Mouse (Mus musculus) macrophage (primary cell): ENCODE results near the gene Pced1a. TPM values are rescaled to one million over a fixed set of nuclear protein-coding genes. Genes with fewer than 3 reads are reported as not detected.

Experiments used
- H3K27ac ChIP-seq: fragments of 350-480 bp; formaldehyde crosslinking; 2 replicates; pipeline ENCODE4 v1.9.0; 2021
- H3K36me3 ChIP-seq: fragments of 350-480 bp; formaldehyde crosslinking; 2 replicates; pipeline ENCODE4 v1.9.0; 2021; ENCODE audit errors: inconsistent target
- H3K4me3 ChIP-seq: fragments of 350-480 bp; formaldehyde crosslinking; 2 replicates; pipeline ENCODE4 v1.9.0; 2021; ENCODE audit errors: inconsistent target
- H3K79me2 ChIP-seq: fragments of 350-480 bp; formaldehyde crosslinking; 2 replicates; pipeline ENCODE4 v1.9.0; 2021; ENCODE audit errors: inconsistent target
- WGBS: methylation state at CpG from one replicate; pipeline ENCODE4 v1.1.7; 2026; ENCODE audit warnings: inconsistent platforms; ENCODE audit not compliant: missing documents; 5-methylcytosine and 5-hydroxymethylcytosine counted together
- polyA plus RNA-seq: library from polyadenylated mRNA; stranded (reverse); fragments of 250-400 nt; gene quantifications from 3 replicates; pipeline ENCODE4 v1.2.4, GENCODE M21; 2018; ENCODE audit warnings: inconsistent platforms

Pced1a gene
- polyA plus RNA-seq, 1 experiment from 2014 or later = 9.0 TPM

- under 1% methylated on average over 40 of the region's 50 CpGs for WGBS
- Histone ChIP-seq H3K36me3 (no peaks in the 10 kb centered on the region), H3K27ac (peak within 1 kb of the TSS; percentile 81), H3K79me2 (peaks cover 45% of the 10 kb centered on the region), H3K4me3 (peak within 1 kb of the TSS; percentile 85)
Measured at GRCm38 (mm10) chr2:130449794-130450433, 25.4 kb upstream of the Pced1a start, which contains the start of gene Ptpra. TSS of gene Ptpra (plus strand) at chr2:130450278.

- Histone ChIP-seq H3K4me3 (peak overlapping the region; percentile 49), H3K27ac (peak overlapping the region; percentile 45), H3K79me2 (peaks cover 38% of the 10 kb centered on the region), H3K36me3 (peaks cover 3% of the 10 kb centered on the region)
- 17% methylated on average over 15 of the region's 17 CpGs for WGBS
Measured at GRCm38 (mm10) chr2:130449021-130449793, 24.7 kb upstream of the Pced1a start.

DNA sequence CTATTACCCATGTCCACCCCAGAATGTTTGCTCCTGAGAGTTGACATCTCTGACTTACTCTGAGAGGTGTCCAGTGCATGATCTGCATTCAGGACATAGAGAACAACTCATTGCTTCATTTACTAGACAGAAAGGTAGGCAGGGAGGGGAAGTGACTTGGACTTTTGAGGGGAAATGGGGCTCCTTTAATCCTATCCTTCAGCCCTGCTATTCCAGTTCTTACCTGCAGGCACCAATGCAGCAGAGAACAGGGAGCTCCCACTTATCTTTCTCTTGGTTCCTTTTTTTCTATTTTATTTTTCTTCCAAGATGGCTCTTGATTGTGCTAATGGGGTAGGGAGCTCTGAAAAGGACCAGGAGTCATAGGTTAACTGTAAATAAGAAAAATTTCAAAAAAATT is 23.9 kb upstream of the Pced1a start:
- H3K36me3 ChIP-seq = peaks cover 11% of the 10 kb centered on the region
- peaks cover 31% of the 10 kb centered on the region for H3K79me2 ChIP-seq
- H3K4me3 ChIP-seq = no peak overlapping the region
- H3K27ac ChIP-seq = no peak overlapping the region

GRCm38 (mm10) chr2:130442162-130442561 is 17.7 kb upstream of the Pced1a start:
- 97% methylated on average over 10 of the region's 10 CpGs for WGBS
- peaks cover 72% of the 10 kb centered on the region for H3K36me3 ChIP-seq
- H3K4me3 ChIP-seq = no peak overlapping the region
- peaks cover 4% of the 10 kb centered on the region; the same call in 1 of the 2 replicates for H3K79me2 ChIP-seq
- no peak overlapping the region for H3K27ac ChIP-seq

GRCm38 (mm10) chr2:130439840-130440480 is 15.5 kb upstream of the Pced1a start:
- Histone ChIP-seq H3K36me3 (peaks cover 73% of the 10 kb centered on the region), H3K79me2 (peaks cover 26% of the 10 kb centered on the region), H3K4me3 (no peak overlapping the region), H3K27ac (no peak overlapping the region)
- WGBS = 100% methylated on average over 4 of the region's 4 CpGs

DNA sequence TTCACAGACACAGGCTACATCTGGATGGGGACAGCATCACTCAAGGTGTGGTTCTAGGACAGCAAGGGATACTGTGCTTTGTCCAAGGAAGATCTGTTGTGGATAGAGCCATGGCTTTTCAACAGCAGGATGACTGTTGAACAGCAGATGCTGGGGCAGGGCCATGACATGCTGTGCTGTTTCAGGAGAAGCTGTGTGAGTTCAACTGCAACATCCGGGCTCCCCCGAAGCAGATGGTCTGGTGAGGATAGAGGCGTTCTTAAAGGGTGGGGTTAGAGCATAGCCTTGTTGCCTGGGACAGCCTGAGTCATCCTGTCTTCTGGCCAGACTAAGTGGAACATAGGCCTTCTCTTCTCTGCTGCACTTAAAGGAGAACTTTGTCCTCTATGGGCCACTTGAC is 14.4 kb upstream of the Pced1a start:
- WGBS = 88% methylated on average over 3 of the region's 3 CpGs
- H3K36me3 ChIP-seq = peaks cover 66% of the 10 kb centered on the region

DNA sequence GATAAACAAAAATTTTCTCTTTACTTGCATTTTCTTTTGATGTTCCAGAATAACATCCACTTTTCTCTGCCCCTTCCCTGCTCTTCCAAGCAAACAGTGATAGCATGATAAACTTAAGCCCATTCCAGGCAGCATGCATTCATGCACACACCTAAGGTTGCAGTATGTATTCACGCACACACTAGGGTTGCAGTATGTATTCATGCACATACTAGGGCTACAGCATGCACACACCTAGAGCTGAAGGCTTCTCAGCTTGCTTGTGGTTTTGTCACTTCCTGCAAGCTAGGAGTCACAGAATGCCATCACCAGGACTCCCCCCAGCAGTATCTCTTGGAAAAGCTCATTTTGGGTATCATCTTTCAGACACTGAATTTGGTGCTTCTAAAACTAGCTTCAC is 12.3 kb upstream of the Pced1a start:
- H3K79me2 ChIP-seq = peaks cover 58% of the 10 kb centered on the region
- no peak overlapping the region for H3K4me3 ChIP-seq
- no peak overlapping the region for H3K27ac ChIP-seq
- WGBS = 100% methylated on average over 1 of the region's 1 CpGs
- peaks cover 51% of the 10 kb centered on the region for H3K36me3 ChIP-seq

More for the DNA sequence above, 14.4 kb upstream of the Pced1a start:
- peaks cover 37% of the 10 kb centered on the region for H3K79me2 ChIP-seq
- H3K27ac ChIP-seq = no peak overlapping the region
- H3K4me3 ChIP-seq = no peak overlapping the region

GRCm38 (mm10) chr2:130433152-130433551 is 8.7 kb upstream of the Pced1a start:
- 18% methylated on average over 4 of the region's 4 CpGs for WGBS
- H3K79me2 ChIP-seq = peaks cover 94% of the 10 kb centered on the region
- H3K4me3 ChIP-seq = no peak overlapping the region
- no peak overlapping the region for H3K27ac ChIP-seq
- peaks cover 17% of the 10 kb centered on the region; the same call in 1 of the 2 replicates for H3K36me3 ChIP-seq

GRCm38 (mm10) chr2:130432157-130432556 is 7.7 kb upstream of the Pced1a start:
- no peak overlapping the region for H3K27ac ChIP-seq
- H3K36me3 ChIP-seq = peaks cover 7% of the 10 kb centered on the region; the same call in 1 of the 2 replicates
- 100% methylated on average over 3 of the region's 3 CpGs for WGBS
- H3K4me3 ChIP-seq = no peak overlapping the region
- H3K79me2 ChIP-seq = peaks cover 100% of the 10 kb centered on the region

DNA sequence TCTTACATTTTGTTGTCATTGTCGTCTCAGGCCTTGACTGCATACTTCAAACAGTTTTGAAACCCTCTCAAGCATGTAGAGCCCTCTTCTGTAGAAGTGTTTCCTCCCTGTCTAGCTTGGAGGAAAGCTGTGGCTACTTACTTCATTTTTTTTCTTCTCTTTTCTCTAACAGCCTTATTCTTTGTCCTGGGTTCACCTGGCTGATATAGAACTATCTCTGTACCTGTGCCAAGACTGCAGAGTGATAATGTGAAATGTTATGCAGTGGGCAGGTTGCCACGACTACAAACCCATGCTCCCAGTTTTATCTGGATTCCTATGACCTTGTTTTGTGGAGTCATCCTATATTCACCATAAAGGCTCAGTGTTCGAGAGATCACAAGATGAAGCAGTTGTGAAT is 6.0 kb upstream of the Pced1a start:
- H3K36me3 ChIP-seq = peaks cover 6% of the 10 kb centered on the region; the same call in 1 of the 2 replicates
- 92% methylated on average over 3 of the region's 3 CpGs for WGBS
- H3K4me3 ChIP-seq = no peak overlapping the region
- no peak overlapping the region for H3K27ac ChIP-seq
- peaks cover 100% of the 10 kb centered on the region for H3K79me2 ChIP-seq

DNA sequence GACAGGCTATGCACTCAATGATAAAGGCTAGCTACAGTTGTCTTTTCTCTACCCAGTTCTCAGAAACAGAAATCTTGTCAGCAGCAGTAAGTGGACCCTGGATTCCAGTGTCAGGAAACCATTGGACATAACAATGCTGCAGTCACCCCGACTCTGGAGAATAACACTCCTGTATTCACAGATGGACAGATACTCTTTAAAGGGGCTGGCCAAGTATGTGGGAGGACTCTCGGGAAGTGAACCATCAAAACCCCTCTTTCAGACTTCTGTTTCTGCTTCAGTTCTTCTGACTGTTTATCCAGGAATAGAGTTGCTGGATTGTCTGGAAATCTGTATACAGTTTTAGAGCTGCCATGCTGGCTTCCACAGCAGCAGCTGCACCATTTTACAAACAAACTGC is 5.3 kb upstream of the Pced1a start:
- 77% methylated on average over 2 of the region's 2 CpGs for WGBS
- Histone ChIP-seq H3K4me3 (no peak overlapping the region), H3K79me2 (peaks cover 100% of the 10 kb centered on the region), H3K36me3 (peaks cover 6% of the 10 kb centered on the region; the same call in 1 of the 2 replicates), H3K27ac (no peak overlapping the region)

DNA sequence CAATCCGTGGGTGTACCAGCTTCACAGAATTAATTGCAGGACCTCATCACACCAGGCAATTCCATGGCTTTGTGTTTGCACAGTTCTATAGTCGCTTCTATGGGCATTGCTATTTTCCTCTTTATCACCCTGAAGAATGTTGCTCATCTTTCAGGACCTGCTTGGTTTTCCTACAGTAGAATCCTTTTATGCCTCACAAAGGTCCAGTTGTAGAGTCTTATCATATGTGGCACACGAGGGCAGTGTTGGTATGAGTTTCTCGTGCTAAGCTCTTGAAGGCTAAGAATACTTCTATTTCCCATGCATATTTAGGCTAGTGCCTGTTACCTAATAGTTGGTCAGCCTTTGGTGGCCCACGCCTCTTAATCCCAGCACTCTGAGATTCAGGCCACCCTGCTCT is 611 bp upstream of the Pced1a start:
- peak overlapping the region; percentile 79 for H3K27ac ChIP-seq
- H3K4me3 ChIP-seq = peak overlapping the region; percentile 62
- peaks cover 11% of the 10 kb centered on the region; the same call in 1 of the 2 replicates for H3K36me3 ChIP-seq
- H3K79me2 ChIP-seq = peaks cover 60% of the 10 kb centered on the region
- 17% methylated on average over 5 of the region's 5 CpGs for WGBS

DNA sequence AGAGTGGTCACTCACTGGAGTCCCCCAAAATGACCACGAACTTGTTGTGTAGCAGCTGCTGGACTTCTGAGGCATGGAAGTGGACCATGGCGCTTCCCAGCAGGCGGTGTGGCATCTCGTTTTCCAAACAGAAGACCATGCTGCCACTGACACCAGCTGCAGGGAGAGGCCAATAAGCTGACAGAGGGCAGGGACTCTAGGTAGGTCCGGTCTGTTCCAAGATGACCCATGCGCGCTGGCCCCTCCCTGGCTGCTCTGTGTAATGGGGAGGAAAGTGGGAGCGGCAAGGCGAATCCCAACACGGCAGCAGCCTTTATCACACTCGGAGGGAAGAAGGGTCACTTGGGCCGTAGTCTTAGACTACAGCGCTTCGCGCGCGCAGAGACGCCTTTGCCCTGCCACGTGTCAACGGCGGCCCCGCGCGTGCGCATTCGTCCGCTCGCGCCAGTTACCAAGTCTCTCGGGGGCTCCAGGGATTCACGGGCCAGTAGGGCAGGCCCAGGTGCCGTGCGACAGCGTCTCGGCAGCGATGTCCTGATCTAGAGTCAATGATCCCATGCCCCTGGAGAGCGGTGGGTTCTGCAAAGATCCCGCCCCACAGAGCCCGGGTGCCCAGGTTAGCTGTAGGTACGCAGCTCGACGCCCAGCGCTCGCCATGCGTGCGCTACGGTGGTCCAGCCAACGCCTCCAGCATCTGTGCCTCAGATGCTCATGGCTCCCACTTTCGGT is 940 bp downstream of the Pced1a start:
- Histone ChIP-seq H3K4me3 (peak overlapping the region; percentile 62), H3K27ac (peak overlapping the region; percentile 79), H3K36me3 (peaks cover 24% of the 10 kb centered on the region; the same call in 1 of the 2 replicates), H3K79me2 (peaks cover 45% of the 10 kb centered on the region)
- WGBS = 18% methylated on average over 49 of the region's 49 CpGs
